Mouse (Mus musculus): ENCODE measurements at regions not wholly inside any gene's neighbourhood (a gene's known extent, or its start where the extent isn't known, plus 50 kb on each side); places are given as distances from the start of the nearest gene placed in this dataset.

- TF ChIP-seq CTCF (IDR thresholded peaks at IDR 0.05; ENCODE audit: low read depth, low read length), result peak; percentile 24; the same call in 1 of the 2 replicates
- no peak for TF ChIP-seq POLR2A (IDR thresholded peaks at IDR 0.05; ENCODE audit: extremely low read depth, insufficient read depth, low read length)
These were observed 143.5 kb downstream of the Usp31 start for GRCm38 (mm10) chr7:121563526-121563925.
